Mouse (Mus musculus) bone marrow, adult 2 months (tissue): ENCODE measurements around the gene Klrc1.
"Not testable (repeated sequence)": the region's sequence is repeated elsewhere in the genome, so short reads cannot be mapped to it uniquely, and the experiment has no call there.

ENCODE experiments used
- CTCF ChIP-seq: fragments of 200-500 bp; IDR thresholded peaks from 2 replicates; pipeline ENCODE4 v1.5.1; 2011; ENCODE audit warnings: low read length, control low read depth; ENCODE audit not compliant: control insufficient read depth, insufficient read depth
- POLR2A ChIP-seq: fragments of 200-500 bp; IDR thresholded peaks from 2 replicates; pipeline ENCODE4 v1.6.1; 2011; ENCODE audit warnings: low read depth, mild to moderate bottlenecking, control low read depth, low read length, borderline replicate concordance; ENCODE audit not compliant: control insufficient read depth

- not testable (repeated sequence) for TF ChIP-seq CTCF, POLR2A
Observed at GRCm38 (mm10) chr6:129661301-129661700, 17.5 kb downstream of the Klrc1 start.
